In the genomic region with DNA sequence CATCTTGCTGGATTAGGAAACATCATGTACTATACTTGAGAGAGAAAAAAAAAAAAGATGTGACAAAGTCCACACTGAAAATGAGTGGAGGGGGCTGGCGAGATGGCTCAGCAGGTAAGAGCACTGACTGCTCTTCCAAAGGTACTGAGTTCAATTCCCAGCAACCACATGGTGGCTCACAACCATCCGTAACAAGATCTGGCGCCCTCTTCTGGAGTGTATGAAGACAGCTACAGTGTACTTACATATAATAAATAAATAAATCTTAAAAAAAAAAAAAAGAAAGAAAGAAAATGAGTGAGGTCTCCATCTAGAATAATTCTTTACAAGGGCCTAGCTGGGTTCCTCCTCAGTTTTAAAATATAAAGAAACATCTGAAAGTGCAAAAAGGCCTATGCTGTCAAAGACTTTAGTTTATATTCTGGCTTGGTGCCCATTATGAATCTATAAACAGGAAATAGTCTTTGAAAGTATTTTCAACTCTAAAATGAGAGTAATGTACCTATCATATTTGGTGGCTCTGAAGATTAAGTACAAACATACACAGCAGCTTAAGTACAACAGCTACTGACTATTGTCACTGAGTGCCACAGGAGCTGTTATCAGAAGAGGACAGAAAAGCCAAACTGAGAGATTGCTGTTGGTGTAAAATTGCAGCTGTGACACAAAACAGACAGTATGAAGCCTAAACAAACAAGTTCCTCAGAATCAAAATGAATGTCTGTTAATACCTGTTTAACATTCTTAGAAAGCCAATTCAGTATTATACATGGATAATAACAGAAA, we compare ENCODE assay signal across 21 mouse cellular contexts. TPM values are rescaled to one million over a fixed set of nuclear protein-coding genes. Genes with fewer than 3 reads are reported as not detected.
DNase-seq lines count a peak whose midpoint lies in the region; ATAC-seq and TF ChIP-seq lines count a peak whose summit lies in the region.
"Had no signal": no experiment of that assay in that cellular context is flagged by ENCODE, and none has a peak within 500 bp of the region (broad histone marks: within the 10 kb centered on the region; RNA-seq: fewer than 3 reads in every experiment).

No protein-coding gene starts in this region.

- peak; percentile 59 for TF ChIP-seq EP300 in liver, embryonic 14.5 days (IDR thresholded peaks at IDR 0.05; ENCODE audit: low read depth)

- H3K27ac ChIP-seq in left cerebral cortex, adult 2 months = no peak overlapping the region
- H3K27ac ChIP-seq in liver, embryonic 14.5 days = no peak overlapping the region
- H3K27ac ChIP-seq in hindbrain, embryonic 11.5 days (ENCODE audit: low read depth, low read length) = no peak overlapping the region
- H3K27ac ChIP-seq: embryonic facial prominence, embryonic 12.5 days; hindbrain, embryonic 13.5 days; limb, embryonic 15.5 days; neural tube, embryonic 12.5 days had no signal

- ATAC-seq in CD4-positive, CD25-positive, alpha-beta regulatory T cell, adult 4 months = peak; percentile 76
- ATAC-seq in activated CD4-positive, CD25-positive, alpha-beta regulatory T cell, adult 4 months = peak; percentile 44
- ATAC-seq in liver, embryonic 14.5 days (ENCODE audit: insufficient read depth) = peak; percentile 74; the same call in 1 of the 2 replicates
- no peak for ATAC-seq in hindbrain, embryonic 11.5 days (ENCODE audit: low FRiP score)
- ATAC-seq: forebrain, postnatal 0 days had no signal

- peak; percentile 12; the same call in 1 of the 2 replicates for TF ChIP-seq CTCF in left cerebral cortex, adult 2 months (IDR thresholded peaks at IDR 0.05)
- peak; percentile 22 for TF ChIP-seq CTCF in liver, embryonic 14.5 days (IDR thresholded peaks at IDR 0.05; ENCODE audit: low read depth)

- no peaks in the 10 kb centered on the region for H3K36me3 ChIP-seq in liver, embryonic 14.5 days (replicated peaks; ENCODE audit: control insufficient read depth, insufficient read depth, low read depth)
- no peaks in the 10 kb centered on the region for H3K36me3 ChIP-seq in hindbrain, embryonic 11.5 days (ENCODE audit: control insufficient read depth, insufficient read depth, low read length)

- intact Hi-C loops in left cerebral cortex, adult 2 months (cut with DNase I) = no loop called here
- intact Hi-C loops in left cerebral cortex, postnatal 10 days (cut with DNase I) = no loop called here
- intact Hi-C loops in left cerebral cortex, postnatal 14 days (cut with DNase I) = no loop called here

- peaks cover 3 to 4% of the 10 kb centered on the region in 2 experiments; a peak in 2 of 4 replicates for H3K4me1 ChIP-seq in liver, embryonic 14.5 days (replicated peaks; ENCODE audit: control insufficient read depth in 2 of 2, insufficient read depth in 2 of 2, low read length in 1 of 2)
- H3K4me1 ChIP-seq in hindbrain, embryonic 11.5 days (replicated peaks; ENCODE audit: control insufficient read depth, insufficient read depth, low read length) = no peaks in the 10 kb centered on the region
- H3K4me1 ChIP-seq: embryonic facial prominence, embryonic 12.5 days; hindbrain, embryonic 13.5 days; limb, embryonic 15.5 days; neural tube, embryonic 12.5 days had no signal

- no peaks in the 10 kb centered on the region for H3K27me3 ChIP-seq in liver, embryonic 14.5 days (ENCODE audit: control insufficient read depth, insufficient read depth, low read length)
- H3K27me3 ChIP-seq in hindbrain, embryonic 11.5 days (ENCODE audit: control insufficient read depth, insufficient read depth, low read length) = no peaks in the 10 kb centered on the region
- H3K27me3 ChIP-seq: embryonic facial prominence, embryonic 12.5 days; hindbrain, embryonic 13.5 days; limb, embryonic 15.5 days; megakaryocyte, embryonic 14.5 days; neural tube, embryonic 12.5 days had no signal

- 71% methylated on average over 3 of the region's 3 CpGs for WGBS in liver, embryonic 14.5 days (ENCODE audit: insufficient replicate concordance)
- 90% methylated on average over 3 of the region's 3 CpGs for WGBS in hindbrain, embryonic 11.5 days

- DNase-seq in left cerebral cortex, adult 2 months (ENCODE audit: extremely low spot score in 1 of 2, low spot score in 2 of 2) = no peak
- DNase-seq in left cerebral cortex, postnatal 10 days (ENCODE audit: extremely low spot score in 1 of 2, low spot score in 2 of 2) = no peak
- DNase-seq in liver, embryonic 14.5 days (ENCODE audit: low read depth in 3 of 3, low spot score in 3 of 3) = peak in 2 of 3 experiments; percentile 22 to 30
- DNase-seq in left cerebral cortex, postnatal 14 days (ENCODE audit: low spot score in 2 of 2) = no peak
- no peak for DNase-seq in hindbrain, embryonic 11.5 days (ENCODE audit: low spot score)
- no peak for DNase-seq in embryo, embryonic 11 days
- DNase-seq: adrenal gland, adult 8-10 months; cerebellum, adult 18-20 months; forebrain, postnatal 0 days; gastrocnemius, postnatal 10 days; heart, adult 18-20 months; kidney, adult 11 months; kidney, postnatal 14 days; spleen, adult 18-20 months had no signal

- H3K4me2 ChIP-seq in liver, embryonic 14.5 days (ENCODE audit: low read depth) = no peak overlapping the region
- H3K4me2 ChIP-seq in hindbrain, embryonic 11.5 days (replicated peaks; ENCODE audit: low read depth, low read length) = no peak overlapping the region
- H3K4me2 ChIP-seq: embryonic facial prominence, embryonic 12.5 days; hindbrain, embryonic 13.5 days; limb, embryonic 15.5 days; neural tube, embryonic 12.5 days had no signal

- H3K4me3 ChIP-seq in left cerebral cortex, adult 2 months = no peak overlapping the region
- H3K4me3 ChIP-seq in liver, embryonic 14.5 days (ENCODE audit: insufficient read depth in 1 of 2, low read depth in 2 of 2, low read length in 2 of 2) = no peak overlapping the region
- no peak overlapping the region for H3K4me3 ChIP-seq in hindbrain, embryonic 11.5 days (ENCODE audit: low read depth, low read length)
- H3K4me3 ChIP-seq: embryonic facial prominence, embryonic 12.5 days; hindbrain, embryonic 13.5 days; limb, embryonic 15.5 days; megakaryocyte, embryonic 14.5 days; neural tube, embryonic 12.5 days had no signal

- H3K9ac ChIP-seq in liver, embryonic 14.5 days (replicated peaks) = no peak overlapping the region
- H3K9ac ChIP-seq in hindbrain, embryonic 11.5 days (ENCODE audit: low read depth, low read length) = no peak overlapping the region
- H3K9ac ChIP-seq: embryonic facial prominence, embryonic 12.5 days; forebrain, postnatal 0 days; hindbrain, embryonic 13.5 days; limb, embryonic 15.5 days; neural tube, embryonic 12.5 days had no signal

- H3K9me3 ChIP-seq in liver, embryonic 14.5 days (ENCODE audit: control insufficient read depth, low read length) = no peaks in the 10 kb centered on the region
- no peaks in the 10 kb centered on the region for H3K9me3 ChIP-seq in hindbrain, embryonic 11.5 days (ENCODE audit: control insufficient read depth, low read length)
- H3K9me3 ChIP-seq: embryonic facial prominence, embryonic 12.5 days; hindbrain, embryonic 13.5 days; limb, embryonic 15.5 days; megakaryocyte, embryonic 14.5 days; neural tube, embryonic 12.5 days had no signal

RNA-seq across cellular contexts. Expression of a gene that starts 37.2 kb away (rescaled TPM):
- 1 to 10 TPM; 5.8 to 6.8 TPM for total RNA-seq in left cerebral cortex, adult 2 months (2021)
- total RNA-seq in left cerebral cortex, postnatal 10 days (2021) = 1 to 10 TPM; 5.8 to 6.8 TPM
- polyA plus RNA-seq in CD4-positive, CD25-positive, alpha-beta regulatory T cell, adult 4 months (2017; shearing (Covaris generic)) = 1 to 10 TPM in 1 of 2 experiments, under 1 TPM in 1; 0.96 to 1.4 TPM
- polyA plus RNA-seq in activated CD4-positive, CD25-positive, alpha-beta regulatory T cell, adult 4 months (2017; shearing (Covaris generic)) = under 1 TPM; 0.19 to 0.37 TPM
- polyA plus RNA-seq in liver, embryonic 14.5 days (2012; rRNA removed) = 4.0 and 6.4 TPM in 2 replicates
- polyA plus RNA-seq in liver, embryonic 14.5 days (2014; fragmentation: Nextera tagmentation; extraction: Ambion mirVana) = 12.9 and 13.1 TPM in 2 replicates
- 1 to 10 TPM; 6.8 to 7.4 TPM for total RNA-seq in left cerebral cortex, postnatal 14 days (2021)
- polyA plus RNA-seq in hindbrain, embryonic 11.5 days (2014; fragmentation: Nextera tagmentation; extraction: Ambion mirVana) = 32.9 and 37.9 TPM in 2 replicates

Comparison
In these comparisons a context has a peak if more than half of its experiments do, and no peak if none do; other contexts are left out.
1. DNase-seq: peak in liver, embryonic 14.5 days (2 of 3); none in left cerebral cortex, adult 2 months (0 of 2), left cerebral cortex, postnatal 10 days (0 of 2), left cerebral cortex, postnatal 14 days (0 of 2), hindbrain, embryonic 11.5 days (single experiment) and embryo, embryonic 11 days (single experiment).